Mouse (Mus musculus) forebrain, embryonic 14.5 days (tissue): ENCODE results near the gene Samd8. TPM values are rescaled to one million over a fixed set of nuclear protein-coding genes. Genes with fewer than 3 reads are reported as not detected.
A peak's percentile ranks its signal among the peaks of the same experiment; 100 is the strongest.

Source experiments
- ATAC-seq: fragments of 200-750 bp; cut with Nextera tagmentation; 2 replicates; pipeline ENCODE4 v1.8.0; 2017; ENCODE audit warnings: mild to moderate bottlenecking, moderate library complexity
- DNase-seq: peaks from one replicate; pipeline ENCODE4 v3.0.0-alpha.2; 2015; ENCODE audit warnings: low spot score
- H3K27ac ChIP-seq: fragments of 300-500 bp; sonication (generic); 2 replicates; pipeline ENCODE4 v1.5.1; 2014; ENCODE audit warnings: low read depth, mild to moderate bottlenecking, control low read depth, low read length, moderate library complexity
- H3K27me3 ChIP-seq: fragments of 300-500 bp; sonication (generic); replicated peaks from 2 replicates; pipeline ENCODE4 v1.6.1; 2014; ENCODE audit warnings: low read length, control low read depth, mixed read lengths; ENCODE audit not compliant: control insufficient read depth, insufficient read depth
- H3K36me3 ChIP-seq: fragments of 300-500 bp; sonication (generic); 2 replicates; pipeline ENCODE4 v1.6.1; 2014; ENCODE audit warnings: low read length, control low read depth; ENCODE audit not compliant: control insufficient read depth, insufficient read depth
- H3K4me1 ChIP-seq: fragments of 300-500 bp; sonication (generic); 2 replicates; pipeline ENCODE4 v1.6.1; 2014; ENCODE audit warnings: antibody characterized with exemption, low read length, control low read depth; ENCODE audit not compliant: control insufficient read depth, insufficient read depth
- H3K4me2 ChIP-seq: fragments of 300-500 bp; sonication (generic); 2 replicates; pipeline ENCODE4 v1.6.1; 2014; ENCODE audit warnings: mild to moderate bottlenecking, control low read depth, low read length
- H3K4me3 ChIP-seq: fragments of 300-500 bp; sonication (generic); 2 replicates; pipeline ENCODE4 v1.5.1; 2014; ENCODE audit warnings: low read depth, low read length, control low read depth
- H3K9ac ChIP-seq: fragments of 300-500 bp; sonication (generic); 2 replicates; pipeline ENCODE4 v1.6.1; 2014; ENCODE audit warnings: mild to moderate bottlenecking, low read length, control low read depth, moderate library complexity
- H3K9me3 ChIP-seq: fragments of 300-500 bp; sonication (generic); replicated peaks from 2 replicates; pipeline ENCODE4 v1.6.1; 2016; ENCODE audit warnings: low read length, control low read depth, mixed read lengths; ENCODE audit not compliant: control insufficient read depth
- WGBS: fragments of 180-500 bp; shearing (Covaris S2); extraction: QIAGEN DNeasy Blood & Tissue Kit; methylation state at CpG from one replicate; pipeline ENCODE4 v1.1.7; 2014; 5-methylcytosine and 5-hydroxymethylcytosine counted together
- polyA plus RNA-seq: library from polyadenylated mRNA; unstranded; fragments of >200 nt; fragmentation: Nextera tagmentation; extraction: Ambion mirVana; gene quantifications from 2 replicates; pipeline ENCODE4 v1.2.1, GENCODE M21; 2014

Gene Samd8
- polyA plus RNA-seq, 1 experiment from 2014 or later, result 18.9 TPM

DNA sequence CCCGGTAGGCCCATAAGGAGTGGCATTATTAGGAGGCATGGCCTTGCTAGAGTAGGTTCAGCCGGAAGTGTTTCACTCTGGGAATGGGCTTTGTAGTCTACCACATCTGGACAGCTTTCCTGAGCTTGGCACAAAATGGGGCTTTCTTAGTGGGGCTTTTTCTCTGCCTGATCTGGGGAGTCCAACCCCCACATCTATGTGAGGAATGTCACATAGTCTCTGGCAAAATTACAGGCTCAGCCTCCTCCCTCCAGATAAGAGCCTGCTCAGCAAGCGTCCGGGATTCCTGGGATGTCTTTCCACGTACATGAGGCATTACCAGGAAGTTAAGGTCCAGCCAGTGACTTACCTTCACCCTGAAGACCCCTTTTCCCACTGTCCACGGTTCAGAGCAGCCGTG, 73.6 kb downstream of the Samd8 start:
- DNase-seq, result no peak
- Histone ChIP-seq H3K36me3 (no peaks in the 10 kb centered on the region), H3K27ac (no peak overlapping the region), H3K9ac (no peak overlapping the region), H3K9me3 (no peaks in the 10 kb centered on the region), H3K4me3 (no peak overlapping the region), H3K4me1 (no peaks in the 10 kb centered on the region), H3K4me2 (no peak overlapping the region), H3K27me3 (no peaks in the 10 kb centered on the region)
- no peak for ATAC-seq
- 88% methylated on average over 7 of the region's 7 CpGs for WGBS

DNA sequence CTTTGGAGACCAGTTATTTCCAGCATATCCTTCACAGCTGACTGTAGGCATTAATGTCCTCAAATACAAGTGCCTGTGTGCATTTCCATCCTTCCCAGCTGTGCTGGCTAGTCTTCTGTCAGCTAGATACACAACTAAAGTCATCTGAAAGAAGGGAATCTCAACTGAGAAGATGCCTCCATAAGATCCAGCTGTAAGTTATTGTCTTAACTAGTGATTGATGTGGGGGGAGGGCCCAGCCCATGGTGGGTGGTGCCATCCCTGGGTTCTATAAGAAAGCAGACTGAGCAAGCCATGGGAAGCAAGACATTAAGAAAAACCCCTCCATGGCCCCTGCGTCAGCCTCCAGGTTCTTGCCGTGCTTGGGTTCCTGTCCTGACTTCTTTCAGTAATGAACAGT, 74.6 kb downstream of the Samd8 start, which contains the start of gene Vdac2:
Gene Vdac2, plus strand, starts transcription at position 301 of the 400 bp plus-strand sequence.
- Histone ChIP-seq H3K9me3 (no peaks in the 10 kb centered on the region), H3K4me2 (no peak within 1 kb of the TSS), H3K36me3 (no peaks in the 10 kb centered on the region), H3K9ac (no peak within 1 kb of the TSS), H3K27ac (no peak within 1 kb of the TSS), H3K4me3 (no peak within 1 kb of the TSS), H3K27me3 (no peaks in the 10 kb centered on the region), H3K4me1 (no peaks in the 10 kb centered on the region)
- DNase-seq, result no peak
- 96% methylated on average over 2 of the region's 2 CpGs for WGBS
- no peak for ATAC-seq

DNA sequence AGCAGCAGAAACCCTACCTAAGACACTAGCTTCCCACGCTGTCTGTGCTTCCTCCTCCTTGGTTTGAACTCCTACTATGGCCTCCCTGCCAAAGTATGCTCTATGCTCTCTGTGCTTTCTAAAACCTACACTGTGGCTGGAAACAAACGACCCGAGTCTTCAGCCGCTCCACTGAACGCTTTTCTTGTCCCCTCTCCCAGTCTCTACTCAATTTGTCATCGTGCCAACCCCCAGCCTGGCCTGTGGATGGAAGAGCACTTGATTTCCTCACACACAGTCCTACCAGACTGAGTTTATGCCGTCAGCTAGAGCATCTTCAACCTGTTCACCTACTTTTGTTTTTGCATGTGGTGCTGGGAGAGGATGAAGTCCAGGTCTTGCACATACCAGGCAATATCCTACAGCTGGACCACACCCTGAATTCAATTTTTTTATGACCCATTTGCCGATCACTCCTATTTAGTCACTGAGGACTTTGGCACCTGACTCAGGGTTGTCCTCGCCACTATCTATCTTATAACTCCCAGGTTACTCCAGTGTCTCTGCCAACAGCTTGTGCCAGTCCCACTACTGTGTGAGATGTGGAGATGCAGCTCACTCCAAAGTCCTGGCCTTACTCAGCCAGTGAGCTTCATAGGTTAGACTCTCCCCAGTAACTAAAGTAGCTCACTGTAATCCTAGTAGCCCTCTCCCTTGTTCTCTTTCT, 75.6 kb downstream of the Samd8 start:
- WGBS, result 76% methylated on average over 9 of the region's 9 CpGs
- no peak overlapping the region for H3K4me2 ChIP-seq
- no peak overlapping the region for H3K4me3 ChIP-seq
- H3K27me3 ChIP-seq, result no peaks in the 10 kb centered on the region
- DNase-seq, result no peak
- H3K27ac ChIP-seq, result no peak overlapping the region
- ATAC-seq, result no peak
- H3K4me1 ChIP-seq, result no peaks in the 10 kb centered on the region
- H3K9me3 ChIP-seq, result no peaks in the 10 kb centered on the region
- H3K36me3 ChIP-seq, result no peaks in the 10 kb centered on the region
- no peak overlapping the region for H3K9ac ChIP-seq

DNA sequence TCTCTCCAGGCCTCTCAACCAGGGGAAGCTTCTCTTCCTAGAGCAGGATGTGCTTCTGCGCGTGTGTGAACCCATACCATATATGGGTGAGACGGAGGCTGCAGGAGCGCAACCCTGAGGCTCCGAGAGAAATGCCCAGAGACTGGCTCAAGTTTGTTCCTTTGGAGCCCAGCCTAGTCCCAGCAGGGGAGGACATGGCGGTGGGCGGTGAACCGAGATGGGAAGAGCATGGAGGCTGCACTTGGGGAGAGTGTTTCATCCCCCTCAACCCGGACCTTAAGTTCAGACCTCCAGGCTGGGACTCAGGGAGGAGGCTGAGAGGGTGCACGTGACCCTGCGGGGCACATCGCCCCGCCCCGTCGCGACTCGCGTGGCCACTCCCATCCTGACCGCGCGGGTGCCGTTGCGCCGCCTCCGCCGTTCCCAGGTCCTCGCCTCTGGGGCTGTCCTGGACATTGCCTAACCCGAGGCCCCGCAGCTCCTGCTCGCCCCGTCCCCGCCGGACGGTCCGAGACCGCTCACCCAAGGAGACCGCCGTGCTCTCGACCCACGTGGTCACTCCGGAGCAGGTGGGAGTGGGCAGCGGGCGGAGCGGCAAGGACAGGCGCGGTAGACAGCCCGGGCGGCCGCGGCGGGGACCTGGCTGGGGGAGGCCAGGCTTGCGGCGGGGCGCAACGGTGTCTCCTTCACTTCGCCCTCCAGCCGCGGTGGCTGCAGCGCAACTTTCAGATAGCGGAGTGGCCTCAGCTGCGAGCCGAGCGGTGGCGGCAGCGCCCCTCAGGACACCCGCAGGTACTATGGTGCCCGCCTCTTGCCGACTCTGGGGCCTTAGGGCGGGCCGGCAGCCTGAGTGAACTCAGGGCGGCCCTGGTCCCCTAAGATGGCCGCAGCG, 80.8 kb downstream of the Samd8 start:
- Histone ChIP-seq H3K4me3 (peak overlapping the region; percentile 96), H3K4me2 (peak overlapping the region; percentile 84), H3K9ac (peak overlapping the region; percentile 94), H3K27ac (peak overlapping the region; percentile 91), H3K27me3 (no peaks in the 10 kb centered on the region), H3K36me3 (peaks cover 20% of the 10 kb centered on the region), H3K9me3 (no peaks in the 10 kb centered on the region), H3K4me1 (peaks cover 13% of the 10 kb centered on the region)
- ATAC-seq (peak; percentile 99), DNase-seq (peak; percentile 95)
- WGBS, result under 1% methylated on average over 71 of the region's 73 CpGs

DNA sequence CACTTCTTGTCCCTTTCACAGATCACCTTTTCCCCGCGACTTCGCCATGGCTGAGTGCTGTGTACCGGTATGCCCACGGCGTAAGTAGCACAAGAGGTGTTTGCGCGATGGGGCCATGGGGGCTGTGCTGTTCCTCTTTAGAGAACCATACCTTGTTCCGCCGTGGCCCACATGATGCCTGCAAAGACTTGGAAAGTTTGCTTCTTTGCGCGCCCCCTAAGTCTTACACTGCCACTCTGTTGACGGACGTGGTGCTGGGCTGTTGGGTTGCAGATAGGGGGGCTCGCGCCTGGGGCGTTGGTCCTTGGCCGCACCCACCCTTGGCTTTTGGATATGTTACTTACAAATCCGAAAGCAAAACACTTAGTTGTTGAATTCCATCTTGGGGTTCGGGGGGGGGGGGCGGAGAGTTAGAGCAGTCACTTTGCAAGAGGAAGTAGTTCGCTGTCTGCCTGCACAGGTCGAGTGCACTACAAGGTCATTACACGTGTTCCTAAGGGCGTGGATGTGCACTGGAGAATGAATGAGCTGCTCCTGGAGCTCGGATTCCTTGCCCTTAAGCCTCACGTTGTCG, 81.6 kb downstream of the Samd8 start:
- DNase-seq, result peak; percentile 39
- Histone ChIP-seq H3K4me3 (peak overlapping the region; percentile 96), H3K36me3 (peaks cover 25% of the 10 kb centered on the region), H3K9me3 (no peaks in the 10 kb centered on the region), H3K4me2 (peak overlapping the region; percentile 84), H3K27me3 (no peaks in the 10 kb centered on the region), H3K9ac (peak overlapping the region; percentile 94), H3K27ac (peak overlapping the region; percentile 91), H3K4me1 (peaks cover 13% of the 10 kb centered on the region)
- no peak for ATAC-seq
- WGBS, result under 1% methylated on average over 28 of the region's 28 CpGs

DNA sequence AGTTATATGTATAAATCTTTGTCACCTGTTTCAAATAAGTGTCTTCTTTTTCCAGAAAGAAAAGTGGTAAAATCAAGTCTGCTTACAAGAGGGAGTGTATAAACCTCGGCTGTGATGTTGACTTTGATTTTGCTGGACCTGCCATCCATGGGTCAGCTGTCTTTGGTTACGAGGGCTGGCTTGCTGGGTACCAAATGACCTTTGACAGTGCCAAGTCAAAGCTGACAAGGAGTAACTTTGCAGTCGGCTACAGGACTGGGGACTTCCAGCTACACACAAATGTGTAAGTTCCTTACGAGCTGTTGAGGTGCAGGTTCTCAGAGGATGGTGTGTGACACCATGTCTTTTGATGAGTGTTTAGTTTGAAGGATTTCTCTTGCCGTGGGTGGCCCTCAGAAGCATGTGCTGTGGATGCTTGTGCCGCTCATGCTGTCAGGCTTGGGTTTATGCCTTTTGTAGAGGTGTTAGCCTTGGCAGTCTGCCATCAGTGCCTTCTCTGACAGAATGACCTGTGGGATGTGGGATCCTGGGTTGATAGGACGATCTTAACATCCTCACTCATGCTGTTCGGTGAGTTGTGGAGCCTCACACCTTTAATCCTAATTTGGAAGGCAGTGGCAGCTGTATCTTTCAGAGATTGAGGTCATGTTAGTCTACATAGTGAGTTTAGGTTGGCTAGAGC, 88.1 kb downstream of the Samd8 start:
- no peak overlapping the region for H3K27ac ChIP-seq
- WGBS, result 76% methylated on average over 8 of the region's 8 CpGs
- H3K4me2 ChIP-seq, result no peak overlapping the region
- H3K4me3 ChIP-seq, result no peak overlapping the region
- DNase-seq (no peak), ATAC-seq (no peak)
- no peaks in the 10 kb centered on the region for H3K27me3 ChIP-seq
- H3K9ac ChIP-seq, result no peak overlapping the region
- H3K4me1 ChIP-seq, result no peaks in the 10 kb centered on the region
- H3K9me3 ChIP-seq, result no peaks in the 10 kb centered on the region
- H3K36me3 ChIP-seq, result peaks cover 85% of the 10 kb centered on the region

DNA sequence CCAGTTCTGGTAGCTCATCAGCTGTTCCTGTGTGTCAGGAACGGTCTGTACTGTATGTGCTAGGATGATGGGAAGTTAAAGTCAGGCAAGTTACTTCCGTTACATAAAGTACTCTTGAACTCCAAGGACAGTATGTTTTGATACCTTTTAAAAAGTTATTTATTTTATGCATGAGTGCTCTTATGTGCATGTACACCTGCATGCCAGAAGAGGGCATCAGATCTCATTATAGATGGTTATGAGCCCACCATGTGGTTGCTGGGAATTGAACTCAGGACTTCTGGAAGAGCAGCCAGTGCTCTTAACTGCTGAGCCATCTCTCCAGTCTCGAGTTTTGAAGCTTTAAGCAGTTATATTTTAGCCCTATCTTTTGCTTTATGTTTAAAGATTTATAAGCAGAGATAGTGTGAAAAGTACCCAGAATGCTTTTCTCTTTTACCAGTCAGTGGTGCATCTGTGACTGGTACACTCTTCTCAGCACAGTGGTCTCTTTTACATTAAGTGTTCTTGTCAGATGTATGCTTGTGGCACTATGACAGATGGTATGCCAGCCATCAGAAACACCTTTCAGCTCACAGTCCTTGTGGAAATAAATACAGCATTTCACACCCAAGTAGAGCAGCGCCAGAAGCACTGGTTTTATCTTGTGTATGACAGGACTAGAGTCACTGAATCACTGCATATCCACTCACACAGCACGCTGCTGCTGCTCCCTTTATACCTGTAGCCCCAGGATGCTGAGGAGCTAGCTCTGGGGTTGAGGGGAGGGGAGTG, 91.7 kb downstream of the Samd8 start:
- H3K27me3 ChIP-seq, result no peaks in the 10 kb centered on the region
- 81% methylated on average over 5 of the region's 5 CpGs for WGBS
- peaks cover 98% of the 10 kb centered on the region for H3K36me3 ChIP-seq
- H3K9ac ChIP-seq, result no peak overlapping the region
- H3K4me1 ChIP-seq, result peaks cover under 1% of the 10 kb centered on the region
- ATAC-seq, result peak; percentile 84; the same call in 1 of the 2 replicates
- no peak overlapping the region for H3K4me3 ChIP-seq
- no peak overlapping the region; the same call in 1 of the 2 replicates for H3K27ac ChIP-seq
- no peak overlapping the region for H3K4me2 ChIP-seq
- DNase-seq, result peak; percentile 68
- H3K9me3 ChIP-seq, result no peaks in the 10 kb centered on the region

DNA sequence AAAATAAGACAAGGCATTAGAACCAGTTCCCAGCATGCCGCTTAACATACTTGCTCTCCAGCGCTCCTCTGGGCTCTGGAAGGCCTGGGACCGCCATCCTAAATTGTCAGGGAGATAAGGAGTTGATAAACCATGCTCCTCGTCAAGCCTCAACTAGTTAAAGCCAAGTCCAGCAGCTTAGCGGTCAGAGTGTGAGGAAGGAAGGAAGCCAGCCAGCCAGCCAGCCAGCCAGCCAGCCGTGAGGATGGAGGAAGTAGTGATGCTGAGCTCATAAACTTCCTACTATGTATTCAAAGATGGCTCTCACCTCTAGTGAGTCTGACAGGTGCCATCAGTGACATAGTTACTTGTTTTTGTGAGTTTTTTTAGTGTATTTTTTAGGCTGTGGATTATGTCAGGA, 92.9 kb downstream of the Samd8 start:
- Histone ChIP-seq H3K27ac (no peak overlapping the region), H3K9ac (no peak overlapping the region), H3K36me3 (peaks cover 87% of the 10 kb centered on the region), H3K9me3 (no peaks in the 10 kb centered on the region), H3K4me3 (no peak overlapping the region), H3K4me2 (no peak overlapping the region), H3K4me1 (peaks cover 11% of the 10 kb centered on the region), H3K27me3 (no peaks in the 10 kb centered on the region)
- WGBS, result 88% methylated on average over 6 of the region's 6 CpGs
- ATAC-seq (no peak), DNase-seq (no peak)
